Mouse (Mus musculus): ENCODE results near the gene Car5a.

Car5a gene

DNA sequence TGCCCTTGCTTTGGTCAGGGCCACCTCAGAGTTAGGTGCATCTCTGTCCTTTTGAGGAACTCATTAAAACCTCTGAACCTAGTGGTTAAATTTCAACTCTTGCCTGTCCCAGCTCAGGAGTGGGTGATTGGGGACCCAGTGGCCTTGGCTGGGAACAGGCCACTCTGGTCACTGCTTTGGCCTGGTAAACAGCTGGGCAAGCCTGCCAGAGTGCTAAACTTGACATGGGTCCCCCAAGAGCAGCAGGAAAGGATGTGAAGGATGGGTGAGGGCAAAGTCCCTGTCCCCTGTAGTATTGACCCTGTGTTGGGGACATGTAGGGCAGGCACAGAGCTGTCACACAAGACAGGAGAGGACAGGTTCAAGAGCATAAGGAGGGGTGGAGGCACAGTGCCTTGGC is at the start of gene Car5a:
Gene Car5a, minus strand, starts transcription at position 74 of the 400 bp plus-strand sequence.
- no peak for DNase-seq

DNA sequence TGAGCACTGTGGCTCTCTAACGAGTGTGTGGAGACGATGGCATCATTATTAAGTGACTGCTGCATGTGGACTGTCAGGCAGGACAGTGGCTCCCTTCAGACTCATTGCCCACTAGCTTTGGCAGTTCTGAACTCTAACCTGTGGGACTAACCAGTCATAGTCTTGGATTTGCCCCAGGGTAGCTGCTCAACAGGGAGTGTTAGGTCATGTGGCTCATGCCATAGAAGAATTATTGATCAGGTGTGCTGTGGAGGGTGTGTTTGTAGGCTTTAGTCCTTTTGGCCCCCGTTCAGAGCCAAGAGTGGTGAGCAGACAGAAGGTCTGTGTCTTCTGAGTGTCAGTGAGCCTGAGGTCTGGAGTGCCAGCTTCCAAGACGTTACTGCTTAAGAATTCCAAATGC is 48.2 kb upstream of the Car5a start:
- DNase-seq = no peak

DNA sequence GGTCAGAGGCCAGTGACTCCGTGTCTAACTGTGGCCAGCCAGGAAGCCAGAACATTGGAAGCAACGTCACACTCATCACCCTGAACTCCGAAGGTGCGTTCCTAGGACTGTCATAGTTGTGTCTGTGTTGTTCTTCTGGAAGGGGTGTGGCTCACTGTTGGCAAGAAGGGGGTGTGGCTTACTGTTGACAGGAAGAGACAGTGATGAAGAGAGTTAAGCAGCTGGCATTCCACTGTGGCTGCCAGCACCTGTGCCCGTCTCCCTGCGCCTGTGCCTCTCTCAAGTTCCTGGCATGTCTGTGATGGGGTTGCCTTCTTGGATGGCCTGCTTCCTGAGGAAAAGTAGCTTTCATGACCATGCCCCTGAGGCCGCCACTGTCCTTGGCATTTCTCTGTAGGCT is 46.9 kb upstream of the Car5a start:
- DNase-seq = no peak

DNA sequence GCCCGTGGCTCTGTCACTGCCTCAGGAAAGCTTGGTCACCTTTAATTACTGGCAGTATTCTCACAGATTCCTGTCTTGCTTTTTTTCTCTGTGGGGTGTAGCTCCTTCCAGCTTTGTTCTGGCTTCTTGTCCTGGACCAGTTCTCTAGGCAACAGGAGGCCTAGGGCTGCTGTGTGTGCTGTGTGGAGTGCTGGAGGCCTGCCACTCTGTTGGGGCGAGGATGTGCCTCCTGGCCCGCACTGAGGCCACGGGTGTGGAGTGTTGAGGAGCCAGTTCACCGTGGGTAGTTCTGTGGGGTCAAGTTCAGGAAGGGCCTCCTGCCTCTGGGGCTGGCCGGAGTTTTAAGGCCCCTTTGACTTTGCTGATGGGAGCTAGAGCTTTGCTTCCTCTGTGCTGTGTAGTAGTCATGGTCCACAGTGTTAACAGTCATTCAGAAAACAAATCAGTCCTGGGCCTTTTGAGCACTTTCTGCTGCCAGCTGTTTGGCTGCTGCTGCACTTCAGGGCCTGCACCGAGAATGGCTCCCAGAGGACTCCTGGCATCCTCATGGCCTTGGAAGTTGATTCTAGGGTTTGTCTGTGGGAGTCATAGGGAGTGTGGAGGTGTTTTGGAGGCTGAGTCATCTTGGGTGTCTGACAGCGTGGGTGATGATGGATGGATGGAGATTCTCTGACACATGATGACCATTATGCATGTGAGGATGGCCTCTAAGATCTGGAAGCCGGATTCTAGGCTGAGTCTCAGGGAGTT is 46.0 kb upstream of the Car5a start:
- DNase-seq = no peak

DNA sequence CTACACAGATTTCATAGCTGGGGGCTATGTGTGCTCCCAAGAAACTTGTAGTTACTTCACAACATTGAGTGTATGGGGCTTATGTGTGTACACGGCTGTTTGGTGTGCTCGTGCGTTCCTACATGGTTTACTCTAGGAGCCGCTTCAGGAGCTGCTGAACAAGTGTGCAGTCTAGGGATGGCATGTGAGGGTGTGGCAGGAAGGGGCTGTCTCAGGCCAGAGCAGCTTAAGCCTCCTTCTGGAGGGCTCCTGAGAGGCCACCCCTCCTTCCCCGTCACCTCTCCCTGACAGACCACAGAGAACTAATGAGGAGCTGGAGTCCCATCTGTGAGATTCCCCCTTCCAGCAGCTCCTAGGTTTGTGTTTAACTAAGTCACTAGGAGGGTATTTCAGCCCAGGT is 43.2 kb upstream of the Car5a start:
- DNase-seq = no peak

DNA sequence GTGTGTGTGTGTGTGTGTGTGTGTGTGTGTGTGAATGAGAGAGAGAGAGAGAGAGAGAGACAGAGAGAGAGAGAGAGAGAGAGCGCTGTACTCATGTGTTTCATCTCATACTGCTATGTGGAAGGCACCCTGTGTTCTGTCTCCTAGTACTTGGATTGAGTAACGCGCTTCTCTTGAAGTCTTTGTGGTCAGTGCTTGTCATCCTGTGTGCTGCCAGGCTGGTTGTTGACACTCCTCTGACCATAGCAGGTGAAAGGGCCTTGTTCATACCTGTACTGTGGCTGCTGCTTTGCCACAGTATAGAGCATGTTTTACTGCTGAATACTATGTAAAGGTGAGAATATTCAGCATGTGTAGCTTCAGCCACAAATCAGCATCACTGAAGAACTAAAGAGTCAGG is 41.0 kb upstream of the Car5a start:
- no peak for DNase-seq

DNA sequence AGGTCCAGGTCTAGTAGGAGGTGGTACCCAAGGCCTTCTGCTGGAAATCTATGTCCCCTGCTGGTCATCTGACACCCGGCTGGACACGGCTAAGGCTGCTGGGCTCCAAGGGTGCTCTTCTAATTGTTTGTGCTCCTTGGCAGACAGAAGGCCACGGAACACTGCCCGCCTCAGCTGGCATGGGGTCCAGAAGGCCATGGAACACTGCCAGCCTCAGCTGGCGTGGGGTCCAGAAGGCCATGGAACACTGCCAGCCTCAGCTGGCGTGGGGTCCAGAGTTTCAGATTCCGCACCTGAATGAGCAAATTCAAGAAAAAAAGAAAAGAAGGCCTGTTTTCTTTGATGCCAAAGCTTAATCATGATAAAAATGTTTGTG is 36.8 kb upstream of the Car5a start:
- DNase-seq = peak; percentile 29

DNA sequence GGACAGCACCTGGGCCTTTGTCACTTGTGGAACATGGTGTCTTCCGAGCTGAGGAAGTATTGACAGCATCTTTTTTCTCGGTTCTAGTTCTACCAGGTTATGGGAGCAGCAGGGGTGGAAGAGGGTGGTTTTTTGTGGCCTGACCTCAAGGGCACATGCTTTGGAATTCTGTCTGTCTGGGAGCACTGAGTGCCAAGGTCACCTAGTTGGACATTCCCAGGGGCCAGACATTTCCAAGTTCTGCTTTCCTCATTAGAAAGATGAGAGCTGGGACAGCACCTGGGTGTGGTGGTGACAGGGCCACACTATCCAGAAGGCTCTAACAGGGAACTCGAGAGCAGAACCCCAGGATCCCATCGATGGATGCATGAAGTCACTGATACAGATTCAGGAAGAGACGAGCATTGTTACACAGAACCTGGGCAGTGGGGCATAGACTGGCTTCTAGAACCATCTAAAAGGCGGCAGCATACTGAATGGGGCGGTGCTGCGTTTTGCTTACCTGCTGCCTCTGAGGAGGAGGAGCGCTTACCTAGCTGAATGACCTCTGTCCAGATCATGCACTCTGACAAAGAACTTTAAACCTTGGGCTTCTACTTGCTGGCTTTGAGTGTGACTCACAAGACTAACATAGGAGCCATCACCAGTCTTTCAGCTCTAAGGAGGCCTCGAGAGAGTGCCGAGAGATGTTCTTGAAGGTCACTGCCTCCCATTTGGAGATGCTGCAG is 36.3 kb upstream of the Car5a start:
- no peak for DNase-seq

DNA sequence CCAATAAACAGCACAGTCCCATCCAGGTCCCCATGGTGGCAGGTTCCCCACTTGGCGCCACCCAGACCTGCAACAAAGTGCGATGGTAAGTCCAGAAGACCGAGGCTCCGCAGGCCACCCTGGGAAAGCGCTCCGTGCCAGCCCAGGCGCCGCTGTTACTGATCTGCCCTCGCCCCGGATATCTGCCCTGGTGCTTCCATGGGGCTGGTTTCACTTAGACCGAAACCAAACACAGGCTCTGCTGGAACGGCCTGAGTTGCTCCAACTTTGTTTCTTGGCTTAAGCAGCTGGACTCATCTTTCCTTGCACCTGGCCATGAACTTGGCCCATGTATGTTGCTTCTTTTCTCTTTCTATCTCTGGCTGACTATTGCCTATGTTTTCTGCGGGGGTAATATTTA is 34.0 kb upstream of the Car5a start:
- DNase-seq = no peak

DNA sequence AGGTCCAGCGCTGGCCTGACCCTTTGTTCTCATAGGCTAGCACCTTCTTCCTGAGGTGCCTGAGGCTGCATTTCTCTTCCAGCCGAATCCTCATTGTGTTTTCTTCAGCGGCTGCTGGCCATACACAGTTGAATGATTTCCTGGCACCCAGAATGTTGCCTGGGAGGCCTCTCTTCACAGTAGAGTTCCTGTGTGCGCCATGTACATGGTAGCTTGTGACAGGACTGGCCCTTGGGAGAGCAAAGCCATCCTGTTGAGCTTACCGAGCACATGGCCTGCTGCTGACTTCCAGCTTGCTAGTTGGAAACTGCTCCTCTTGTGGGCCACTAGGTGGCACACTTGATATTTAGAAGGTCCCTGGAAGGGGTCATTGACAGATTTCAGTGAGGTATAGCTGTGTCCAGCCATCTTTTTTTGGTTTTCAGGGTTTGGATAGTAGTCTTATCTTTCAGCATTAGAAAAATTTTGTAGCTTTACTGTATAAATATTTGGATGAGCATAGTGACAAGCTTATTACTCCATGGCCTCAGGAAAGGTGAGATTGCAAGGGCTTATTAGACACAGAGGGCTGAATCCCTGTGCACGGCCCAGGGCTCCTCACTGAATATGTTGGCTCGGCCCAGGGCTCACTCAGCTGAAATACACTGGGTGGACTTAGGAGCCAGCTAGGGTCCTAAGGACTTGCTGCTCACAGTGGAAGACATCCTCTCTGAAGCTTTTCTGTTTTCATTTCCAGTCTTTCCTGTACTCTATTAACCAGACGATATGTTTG is 33.3 kb upstream of the Car5a start:
- DNase-seq = peak; percentile 60

DNA sequence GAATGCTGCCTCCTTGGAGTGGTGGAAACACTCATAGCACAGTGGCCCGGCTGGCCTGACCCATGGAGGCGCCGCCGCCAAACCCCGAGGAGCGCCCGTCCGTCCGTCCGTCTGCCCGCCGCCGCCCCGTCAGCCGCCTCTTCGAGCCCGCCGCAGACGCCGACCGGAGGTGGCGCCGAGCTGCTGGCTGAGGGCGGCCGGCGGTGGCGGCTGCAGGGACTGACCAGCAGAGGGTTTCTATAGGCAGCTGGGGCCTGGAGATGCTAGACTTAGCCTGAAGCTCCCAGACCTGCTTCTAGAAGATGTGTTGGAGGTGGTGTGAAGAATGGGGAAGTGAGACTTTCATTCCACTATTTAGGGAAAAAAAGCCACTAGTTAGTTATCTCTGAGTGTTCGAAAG is 29.2 kb upstream of the Car5a start:
- no peak for DNase-seq

DNA sequence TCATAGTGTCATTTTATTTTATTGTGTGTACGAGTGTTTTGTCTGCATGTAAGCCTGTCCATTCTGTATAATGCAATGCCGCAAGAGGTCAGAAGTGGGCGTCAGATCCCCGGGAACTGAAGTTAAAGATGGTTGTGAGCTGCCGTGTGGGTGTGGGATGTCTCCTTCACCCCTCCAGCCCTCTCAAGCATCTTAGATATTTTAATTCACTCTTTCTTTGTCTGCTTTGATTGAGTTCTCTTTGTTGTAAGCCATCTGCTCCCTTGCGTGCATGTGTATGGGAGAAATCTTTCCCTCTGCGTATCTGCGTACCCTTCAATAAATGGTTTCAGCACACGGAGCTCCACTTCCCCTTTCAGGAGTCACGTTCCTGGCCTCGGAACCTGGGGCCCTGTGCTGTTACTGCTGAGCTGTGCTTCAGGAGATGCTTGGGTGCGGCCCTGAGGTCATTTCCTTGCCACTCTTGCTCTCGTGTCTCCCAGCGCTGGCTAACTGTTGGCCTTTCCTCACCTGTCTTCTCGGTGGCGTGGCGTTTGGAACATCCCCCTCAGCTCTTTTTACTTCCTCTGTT is 26.9 kb upstream of the Car5a start:
- DNase-seq = no peak

DNA sequence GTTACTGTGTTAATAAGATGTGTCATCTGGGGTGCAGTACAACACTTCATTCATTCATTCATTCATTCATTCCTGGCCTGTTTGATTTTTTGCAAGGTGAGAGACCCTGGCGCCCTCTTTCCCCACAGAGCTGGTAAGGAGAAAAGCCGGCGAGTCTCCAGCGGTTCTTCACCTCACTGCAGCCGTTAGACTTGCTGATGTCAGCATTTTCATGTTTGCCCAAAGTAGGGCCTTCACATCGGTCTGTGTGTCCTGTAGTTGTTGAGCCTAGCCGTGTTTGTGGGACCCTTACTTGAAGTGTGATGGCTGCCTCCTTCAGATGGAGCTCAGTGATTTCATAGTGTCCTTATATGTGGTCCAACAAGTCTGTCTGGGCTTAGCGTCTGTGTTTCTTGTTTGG is 25.5 kb upstream of the Car5a start:
- DNase-seq = no peak

DNA sequence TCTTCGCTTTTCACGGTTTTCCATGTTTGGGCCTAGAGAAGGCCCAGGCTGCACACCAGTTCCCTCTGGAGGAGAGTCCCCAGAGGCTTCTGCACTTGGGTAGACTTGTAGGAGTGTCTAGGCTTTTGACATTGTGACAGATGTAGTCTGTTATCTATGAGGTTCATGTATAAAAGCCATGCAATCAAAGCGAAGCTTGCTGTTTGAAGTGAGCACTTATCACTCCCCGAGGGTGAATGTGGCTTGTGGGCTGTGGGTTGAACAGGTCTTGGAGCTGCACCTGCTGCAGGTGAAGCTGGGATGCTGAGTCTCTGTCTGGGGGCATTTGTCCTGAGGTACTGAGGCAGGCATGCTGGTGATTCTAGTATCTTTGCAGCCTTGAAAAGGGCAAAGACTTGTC is 23.8 kb upstream of the Car5a start:
- no peak for DNase-seq

DNA sequence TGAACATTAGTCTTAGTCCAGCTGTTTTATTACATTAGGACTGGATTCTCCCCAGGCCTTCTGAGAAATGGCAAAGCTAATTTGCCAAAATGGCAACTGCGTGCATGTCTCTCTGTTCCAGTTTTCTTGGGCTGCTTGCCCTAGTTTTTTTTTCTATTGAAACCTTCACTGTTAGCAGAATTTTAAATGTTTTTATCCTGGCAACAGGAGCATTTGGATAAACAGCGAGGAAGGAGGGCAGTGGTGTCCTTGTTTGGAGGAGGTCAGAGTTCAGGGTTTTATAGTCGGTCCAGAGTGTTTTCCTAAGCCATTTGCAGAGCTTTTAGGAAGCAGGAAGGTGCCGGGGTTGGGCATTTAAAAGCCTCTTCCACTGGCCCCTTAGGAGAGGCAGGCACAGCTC is 23.3 kb upstream of the Car5a start:
- DNase-seq = no peak

DNA sequence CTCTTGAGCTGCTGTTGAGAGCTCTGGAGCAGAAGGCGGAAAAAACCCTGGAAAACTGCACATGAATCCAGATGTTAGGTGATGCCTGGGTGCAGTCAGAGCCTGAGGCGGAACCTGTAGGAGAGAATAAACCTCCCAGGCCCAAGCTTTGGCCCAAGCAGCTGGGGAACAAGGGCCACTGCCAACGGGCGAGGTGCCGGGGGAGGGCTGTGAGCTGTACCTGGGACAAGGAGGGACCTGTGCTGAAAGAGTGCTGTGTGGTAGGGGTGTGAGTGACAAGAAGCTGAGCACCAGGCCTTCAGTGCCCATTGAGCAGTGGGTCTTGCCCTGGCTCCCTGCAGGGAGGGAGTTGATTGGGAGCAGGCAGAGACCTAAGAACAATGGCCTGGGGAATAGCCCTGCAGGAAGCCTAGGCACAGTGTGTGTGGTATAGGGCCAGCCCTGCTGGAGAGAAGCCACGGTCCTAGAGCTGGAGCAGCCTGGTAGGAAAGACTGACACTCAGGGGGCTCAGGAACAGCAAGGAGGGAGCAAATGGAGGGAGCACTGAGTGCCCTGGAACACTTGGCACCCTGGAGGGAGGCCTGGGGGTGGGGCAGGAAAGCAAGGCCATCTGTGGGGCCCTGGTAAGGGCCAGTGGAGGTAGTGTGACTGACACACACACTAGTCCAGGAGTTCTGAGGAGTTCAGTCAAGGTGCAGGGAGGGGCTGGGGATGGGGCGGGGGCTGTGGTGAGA is 22.2 kb upstream of the Car5a start:
- DNase-seq = no peak

DNA sequence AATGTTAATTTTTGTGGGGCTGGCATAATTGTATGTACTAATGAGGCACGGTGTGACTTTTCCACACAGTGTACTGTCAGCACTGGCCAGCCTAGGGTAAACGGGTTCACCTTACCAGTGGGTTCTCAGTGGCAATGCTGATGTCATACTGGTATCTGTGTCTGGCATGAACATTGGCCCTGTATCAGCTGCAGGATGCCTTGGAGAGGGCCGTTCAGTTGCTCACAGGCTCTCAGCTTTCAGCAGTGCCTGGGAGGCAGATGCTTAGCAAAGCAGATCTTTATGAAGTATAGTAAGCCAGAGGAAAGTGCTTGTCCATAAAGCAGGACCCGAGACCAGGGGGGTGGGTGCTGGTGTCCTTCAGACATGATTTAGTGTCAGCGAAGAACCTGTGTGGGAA is 21.4 kb upstream of the Car5a start:
- DNase-seq = no peak

DNA sequence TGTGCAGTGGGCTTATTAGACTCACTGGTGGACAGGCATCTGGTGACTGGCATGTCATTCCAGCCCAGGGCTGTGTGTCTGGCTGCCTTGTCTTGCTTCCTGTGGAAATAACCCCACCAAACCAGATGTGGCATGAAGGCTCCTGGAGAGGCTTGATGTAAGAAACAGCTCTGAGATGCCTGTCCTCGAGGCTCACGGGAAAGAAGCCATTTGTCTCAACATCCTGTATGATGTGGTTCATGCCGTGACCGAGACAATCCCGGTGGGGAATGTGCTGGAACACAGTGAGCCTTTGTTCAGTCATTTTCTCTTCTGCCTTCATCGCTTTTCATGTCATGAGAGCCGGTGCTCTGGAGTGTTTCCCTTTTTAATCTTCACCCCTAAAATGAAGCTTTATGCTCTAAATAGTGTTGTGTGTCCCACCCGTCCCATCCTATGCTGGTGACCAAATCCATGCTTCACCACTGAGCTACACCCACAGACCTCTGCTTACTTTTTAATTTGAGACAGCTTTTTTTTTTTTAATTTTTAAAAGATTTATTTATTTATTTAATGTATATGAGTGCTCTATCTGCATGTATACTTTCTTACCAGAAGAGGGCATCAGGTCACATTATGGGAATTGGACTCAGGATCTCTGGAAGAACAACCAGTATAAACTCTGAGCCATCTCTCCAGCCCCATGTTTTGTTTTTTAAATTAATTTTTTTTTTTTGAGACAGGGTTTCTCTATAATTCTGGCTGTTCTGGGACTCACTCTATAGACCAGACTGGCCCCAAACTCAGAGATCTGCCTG is 20.2 kb upstream of the Car5a start:
- DNase-seq = no peak

DNA sequence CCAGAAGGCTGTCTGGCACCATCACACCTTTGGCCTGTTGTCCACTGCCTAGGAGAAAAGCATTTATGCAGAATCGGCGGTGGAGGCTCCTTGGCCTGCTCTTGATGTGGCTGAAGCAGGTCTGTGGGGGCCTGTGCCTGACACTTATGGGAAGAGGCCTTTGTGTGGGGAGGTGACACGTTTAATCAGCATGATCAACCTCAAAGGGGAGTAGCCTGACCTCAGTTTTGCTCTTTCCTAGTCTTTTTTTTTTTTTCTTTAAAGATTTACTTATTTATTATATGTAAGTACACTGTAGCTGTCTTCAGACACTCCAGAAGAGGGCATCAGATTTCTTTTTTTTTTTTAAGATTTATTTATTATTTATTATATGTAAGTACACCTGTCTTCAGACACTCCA is 18.2 kb upstream of the Car5a start:
- DNase-seq = no peak

DNA sequence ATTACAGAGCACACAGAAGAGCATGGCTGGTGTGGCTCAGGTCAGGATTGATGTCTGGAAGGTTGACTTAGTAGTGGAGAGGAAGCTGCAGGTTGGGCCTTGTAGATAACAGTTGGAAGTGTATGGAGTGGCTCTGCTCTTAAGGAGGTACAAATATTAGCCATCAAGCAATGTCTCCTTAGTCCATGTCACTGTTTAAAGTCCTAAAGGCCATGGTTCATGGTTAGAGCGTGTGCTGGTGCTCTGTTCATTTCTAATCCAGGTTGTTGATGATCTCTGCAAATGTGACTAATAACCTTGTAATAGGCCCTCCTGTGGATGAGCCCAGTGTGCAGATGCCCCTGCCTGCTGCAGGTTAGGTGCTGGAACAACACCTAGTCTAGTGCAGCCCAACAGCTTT is 13.7 kb upstream of the Car5a start:
- DNase-seq = no peak

DNA sequence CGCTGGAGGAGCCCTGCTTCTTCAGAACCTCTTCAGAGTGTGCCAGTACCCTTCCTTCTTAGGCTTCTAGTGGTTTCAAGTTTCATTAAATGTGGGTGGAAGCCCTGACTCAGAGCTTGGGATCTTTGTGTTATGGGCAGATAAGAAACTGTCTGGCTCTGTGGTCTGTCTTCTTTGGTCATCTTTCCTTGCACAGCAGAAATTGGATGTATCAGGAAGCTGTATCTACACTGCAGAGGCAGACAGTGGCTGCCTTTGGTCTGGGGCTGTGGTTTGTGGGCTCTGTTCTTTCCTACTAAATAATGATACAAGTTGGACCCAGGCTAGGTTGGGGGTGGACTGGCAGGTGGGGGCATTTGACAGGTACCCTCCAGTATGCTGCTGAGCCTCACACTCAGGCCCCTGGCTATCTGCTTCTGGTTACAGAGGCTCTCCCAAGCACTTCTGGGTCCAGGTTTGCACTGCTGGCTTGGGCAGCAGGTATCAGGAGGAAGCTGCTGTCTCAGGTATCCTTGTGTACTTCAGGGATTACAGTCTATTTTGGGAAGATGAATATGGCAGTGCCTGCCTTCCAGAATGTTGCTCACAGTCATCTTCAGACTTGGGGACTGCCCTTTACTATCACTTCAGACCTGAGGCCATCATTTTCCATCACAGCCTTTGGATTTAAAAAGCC is 11.3 kb upstream of the Car5a start:
- DNase-seq = no peak

Data from cerebellum, adult 8-10 months (tissue).